Mouse (Mus musculus) cerebellum, adult 2 months (tissue): Measurements from ENCODE around the gene Asl.

Experiments used
- CTCF ChIP-seq: fragments of 200-500 bp; IDR thresholded peaks from 2 replicates; pipeline ENCODE4 v1.5.1; 2011; ENCODE audit warnings: low read depth, mild to moderate bottlenecking, control low read depth, low read length, moderate library complexity, borderline replicate concordance; ENCODE audit not compliant: insufficient read depth
- POLR2A ChIP-seq: fragments of 200-500 bp; IDR thresholded peaks from 2 replicates; pipeline ENCODE4 v1.6.1; 2011; ENCODE audit warnings: low read length, control low read depth, borderline replicate concordance; ENCODE audit not compliant: insufficient read depth

DNA sequence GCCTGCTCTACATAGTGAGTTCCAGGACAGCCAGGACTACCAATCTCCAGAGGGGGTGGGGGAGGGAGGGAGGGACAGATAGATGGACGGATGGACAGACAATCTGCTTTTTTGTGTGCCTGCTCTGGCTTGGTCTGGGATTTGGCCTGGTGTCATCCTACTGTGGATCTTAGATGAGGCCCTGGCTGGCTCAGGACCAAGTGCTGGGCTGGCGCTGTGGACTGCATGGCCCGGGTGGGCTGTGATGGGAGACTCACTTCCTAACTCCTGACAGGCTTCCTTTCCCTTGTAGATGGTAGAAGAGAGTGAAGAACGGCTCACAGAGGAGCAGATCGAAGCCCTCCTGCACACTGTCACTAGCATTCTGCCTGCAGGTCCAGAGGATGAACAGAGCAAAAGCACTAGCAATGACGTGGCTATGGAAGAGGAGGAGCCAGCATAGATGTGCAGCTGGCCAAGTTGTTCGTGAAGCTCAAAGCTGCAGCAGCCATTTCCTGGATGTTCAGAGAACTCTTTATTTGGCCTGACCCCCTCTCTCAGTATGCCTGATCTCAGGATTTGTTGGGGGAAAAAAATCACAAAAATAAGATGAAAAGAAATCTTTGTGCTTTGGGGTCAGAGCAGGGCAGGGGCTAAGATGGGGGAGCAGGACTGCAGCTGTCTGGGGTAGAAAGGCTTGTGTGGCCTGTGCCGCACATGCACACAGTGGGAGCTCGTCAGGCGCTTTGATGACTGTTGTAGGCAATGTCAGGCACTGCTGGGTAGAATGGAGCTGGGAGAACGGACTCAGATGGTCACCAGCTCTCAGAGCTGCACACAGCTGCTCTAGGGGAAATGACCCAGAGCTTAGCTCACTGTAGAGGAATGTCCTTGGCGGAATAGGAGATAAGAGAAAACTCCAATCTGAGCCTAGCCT is 30.6 kb upstream of the Asl start:
- no peak for TF ChIP-seq POLR2A
- TF ChIP-seq CTCF: no peak
